Mouse (Mus musculus): ENCODE data around the gene Chia1.
"Not testable (repeated sequence)": the region's sequence is repeated elsewhere in the genome, so short reads cannot be mapped to it uniquely, and the experiment has no call there.

Chia1 gene

GRCm38 (mm10) chr3:106112929-106113328 lies at the start of gene Chia1:
Gene Chia1 (plus strand): TSS chr3:106113229.
- no peak for DNase-seq (ENCODE audit: low spot score in 2 of 2)

DNA sequence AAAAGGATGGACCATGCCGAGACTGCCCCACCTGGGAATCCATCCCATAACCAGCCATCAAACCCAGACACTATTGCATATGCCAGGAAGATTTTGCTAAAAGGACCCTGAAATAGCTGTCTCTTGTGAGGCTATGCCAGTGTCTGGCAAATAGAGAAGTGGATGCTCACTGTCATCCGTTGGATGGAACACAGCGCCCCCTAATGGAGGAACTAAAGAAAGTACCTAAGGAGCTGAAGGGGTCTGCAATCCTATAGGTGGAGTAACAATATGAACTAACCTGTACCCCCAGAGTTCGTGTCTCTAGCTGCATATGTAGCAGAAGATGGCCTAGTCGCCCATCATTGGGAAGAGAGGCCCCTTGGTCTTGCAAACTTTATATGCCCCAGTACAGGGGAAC lies 45.3 kb upstream of the Chia1 start:
- DNase-seq (ENCODE audit: low spot score in 2 of 2): not testable (repeated sequence)

DNA sequence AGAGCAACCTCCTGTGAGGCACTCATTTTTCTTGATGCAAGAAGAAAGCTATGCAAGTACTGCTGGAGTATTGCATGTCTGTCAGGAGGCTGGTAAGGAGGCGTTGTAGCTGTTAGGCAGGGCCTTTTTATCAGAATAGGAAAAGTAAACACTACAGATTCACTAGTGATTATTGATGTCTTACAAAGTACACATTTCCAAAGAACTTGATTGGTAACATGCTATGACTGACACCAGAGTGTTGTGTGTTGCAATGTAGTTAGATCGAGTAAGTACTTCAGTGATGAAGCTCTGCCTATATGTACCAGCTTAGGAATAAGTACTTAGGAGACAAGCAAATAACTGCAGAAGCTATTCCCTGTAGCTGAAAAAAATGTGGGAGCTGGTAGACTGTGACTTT lies 42.0 kb upstream of the Chia1 start:
- no peak for DNase-seq (ENCODE audit: low spot score in 2 of 2)

DNA sequence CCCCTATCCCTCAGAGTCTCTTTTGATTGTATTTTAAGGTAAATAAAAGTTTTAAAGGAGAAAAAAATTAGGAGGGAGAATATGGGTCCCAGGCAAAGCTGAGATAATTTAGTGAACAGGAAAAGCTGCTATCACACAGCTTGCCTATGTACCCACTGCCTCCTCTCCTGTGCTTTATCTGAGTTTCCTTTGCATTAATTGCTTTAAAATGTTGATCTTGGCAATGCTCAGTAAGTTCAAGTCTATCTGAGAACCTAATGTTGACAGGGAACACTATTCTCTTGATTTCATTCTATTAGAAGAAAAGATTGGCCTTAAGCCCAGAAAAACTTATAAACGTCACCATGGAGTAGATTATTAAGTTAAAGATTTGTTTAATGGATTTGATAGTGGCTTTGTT lies 38.2 kb upstream of the Chia1 start:
- no peak for DNase-seq (ENCODE audit: low spot score in 2 of 2)

GRCm38 (mm10) chr3:106126999-106127398 lies 14.0 kb downstream of the Chia1 start:
- no peak for DNase-seq (ENCODE audit: low spot score in 2 of 2)

GRCm38 (mm10) chr3:106128807-106129493 lies 15.9 kb downstream of the Chia1 start:
- no peak for DNase-seq (ENCODE audit: low spot score in 2 of 2)

DNA sequence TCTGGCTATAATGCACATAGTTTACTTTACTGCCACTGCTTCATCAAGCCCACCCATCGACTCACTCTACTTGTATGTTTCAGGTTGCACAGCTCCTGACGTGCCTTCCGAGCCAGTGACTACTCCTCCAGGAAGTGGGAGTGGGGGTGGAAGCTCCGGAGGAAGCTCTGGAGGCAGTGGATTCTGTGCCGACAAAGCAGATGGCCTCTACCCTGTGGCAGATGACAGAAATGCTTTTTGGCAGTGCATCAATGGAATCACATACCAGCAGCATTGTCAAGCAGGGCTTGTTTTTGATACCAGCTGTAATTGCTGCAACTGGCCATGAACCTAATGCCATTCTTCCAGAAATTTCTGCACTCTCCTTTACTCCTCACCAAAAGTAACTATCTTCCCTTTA lies 18.7 kb downstream of the Chia1 start:
- DNase-seq (ENCODE audit: low spot score in 2 of 2): peak; percentile 74 to 79

DNA sequence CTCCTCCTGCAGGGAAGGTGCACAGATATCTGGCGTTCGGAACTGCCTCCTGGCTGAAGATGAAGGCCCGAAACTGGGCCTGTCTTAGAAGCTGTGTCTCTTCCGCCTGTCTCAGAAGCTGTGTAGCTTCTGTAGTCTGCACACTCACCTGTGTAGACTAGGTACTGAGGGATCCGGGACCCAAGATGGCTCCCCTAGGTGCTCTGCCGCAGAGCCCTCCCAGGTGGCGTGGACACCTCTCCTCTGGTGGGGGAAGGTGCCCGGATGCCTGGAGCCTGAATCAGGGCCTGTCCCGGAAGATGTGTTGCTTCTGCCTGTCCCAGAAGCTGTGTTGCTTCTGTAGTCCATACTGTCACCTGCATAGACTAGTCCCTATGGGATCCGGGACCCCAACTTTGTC lies 31.1 kb downstream of the Chia1 start:
- DNase-seq (ENCODE audit: low spot score in 2 of 2): no peak

DNA sequence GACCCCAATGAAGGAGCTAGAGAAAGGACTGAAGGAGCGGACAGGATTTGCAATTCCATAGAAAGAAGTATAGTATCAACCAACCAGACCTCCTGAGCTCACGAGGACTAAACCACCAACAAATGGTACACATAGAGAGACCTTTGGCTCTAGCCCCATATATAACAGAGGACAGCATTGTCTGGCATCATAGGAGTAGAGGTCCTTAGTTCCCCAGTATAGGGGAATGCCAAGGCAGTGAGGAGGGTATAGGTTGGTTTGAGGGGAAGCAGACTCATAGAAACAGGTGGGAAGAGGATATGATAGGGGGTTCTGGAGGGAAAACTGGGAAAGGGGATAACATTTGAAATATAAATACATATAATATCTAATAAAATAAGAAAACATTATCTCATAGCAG lies 41.4 kb downstream of the Chia1 start:
- no peak for DNase-seq (ENCODE audit: low spot score in 2 of 2)

DNA sequence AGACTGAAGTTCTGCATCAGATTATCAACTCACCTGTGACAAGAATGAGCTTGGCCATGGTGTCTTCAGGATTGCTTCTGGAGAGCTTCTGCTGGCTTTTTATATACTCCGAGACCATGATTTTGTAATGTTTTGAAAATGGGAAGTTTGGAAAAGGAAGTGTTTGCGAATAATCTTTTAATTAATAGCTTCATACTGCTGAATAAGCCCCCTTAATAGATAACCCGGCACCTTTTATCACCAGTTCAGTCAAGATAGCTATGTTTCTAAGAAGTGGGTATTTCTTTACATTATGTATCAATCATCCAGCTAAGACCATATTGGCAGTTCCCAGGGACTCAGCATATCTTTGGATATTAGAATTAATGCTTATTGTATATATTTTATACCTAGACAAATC lies 54.4 kb downstream of the Chia1 start, which contains the start of gene Chil3:
Gene Chil3 (minus strand): TSS at position 101 of the 400 bp plus-strand sequence.
- no peak for DNase-seq (ENCODE audit: low spot score in 2 of 2)

- DNase-seq (ENCODE audit: low spot score in 2 of 2): no peak
Measured at GRCm38 (mm10) chr3:106170522-106171053, 57.6 kb downstream of the Chia1 start.

DNA sequence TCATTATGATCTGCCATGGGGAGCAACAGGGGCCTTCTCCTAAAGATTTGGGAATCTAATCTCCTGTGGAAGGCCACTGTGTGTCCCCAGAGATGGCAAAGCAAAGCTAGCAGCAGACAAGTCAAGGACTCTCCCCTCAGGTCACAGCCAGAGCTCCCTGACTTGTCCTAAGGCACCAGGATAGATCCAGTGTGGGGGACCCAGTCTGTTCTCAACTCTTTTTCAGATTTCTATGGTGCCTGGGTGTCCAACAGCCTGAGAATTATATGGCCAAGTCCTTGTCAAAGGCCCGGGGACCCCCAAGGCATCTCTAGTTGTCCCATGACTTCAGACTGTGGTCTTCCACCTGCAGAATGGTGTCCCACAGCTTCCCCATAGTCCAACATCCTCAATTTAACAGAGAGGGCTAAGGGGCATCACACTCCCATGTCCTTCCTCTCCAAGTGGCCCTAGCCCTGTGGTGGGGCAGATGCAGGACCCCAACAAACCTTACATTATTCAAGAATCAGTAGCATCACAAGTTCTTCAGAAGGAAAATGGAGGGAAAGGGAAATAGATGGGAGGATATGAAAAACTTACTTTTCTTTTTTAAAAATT lies 58.2 kb downstream of the Chia1 start:
- no peak for DNase-seq (ENCODE audit: low spot score in 2 of 2)

- not testable (repeated sequence) for DNase-seq (ENCODE audit: low spot score in 2 of 2)
Measured at GRCm38 (mm10) chr3:106172506-106172905, 59.5 kb downstream of the Chia1 start.

DNA sequence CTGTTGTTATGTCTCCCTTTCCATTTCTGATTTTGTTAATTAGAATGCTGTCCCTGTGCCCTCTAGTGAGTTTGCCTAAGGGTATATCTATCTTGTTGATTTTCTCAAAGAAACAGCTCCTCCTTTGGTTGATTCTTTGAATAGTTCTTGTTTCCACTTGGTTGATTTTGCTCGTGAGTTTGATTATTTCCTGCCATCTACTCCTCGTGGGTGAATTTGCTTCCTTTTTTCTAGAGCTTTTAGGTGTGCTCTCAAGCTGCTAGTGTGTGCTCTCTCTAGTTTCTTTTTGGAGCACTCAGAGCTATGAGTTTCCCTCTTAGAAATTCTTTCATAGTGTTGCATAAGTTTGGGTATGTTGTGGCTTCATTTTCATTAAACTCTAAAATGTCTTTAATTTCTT lies 61.9 kb downstream of the Chia1 start:
- DNase-seq (ENCODE audit: low spot score in 2 of 2): not testable (repeated sequence)

GRCm38 (mm10) chr3:106177509-106178189 lies 64.6 kb downstream of the Chia1 start:
- no peak for DNase-seq (ENCODE audit: low spot score in 2 of 2)
